Mouse (Mus musculus) hindbrain, embryonic 15.5 days (tissue): ENCODE measurements around the gene Btg3. TPM values are rescaled to one million over a fixed set of nuclear protein-coding genes. Genes with fewer than 3 reads are reported as not detected.

Experiments used
- ATAC-seq: fragments of 200-750 bp; cut with Nextera tagmentation; 2 replicates; pipeline ENCODE4 v1.8.0; 2017; ENCODE audit warnings: low read depth, moderate number of reproducible peaks, moderate TSS enrichment; ENCODE audit not compliant: low FRiP score
- H3K27ac ChIP-seq: fragments of 300-500 bp; sonication (generic); replicated peaks from 2 replicates; pipeline ENCODE4 v1.5.1; 2015; ENCODE audit warnings: mild to moderate bottlenecking, inconsistent platforms
- H3K27me3 ChIP-seq: fragments of 300-500 bp; sonication (generic); 2 replicates; pipeline ENCODE4 v1.6.1; 2015; ENCODE audit warnings: control low read depth, inconsistent platforms
- H3K36me3 ChIP-seq: fragments of 300-500 bp; sonication (generic); 2 replicates; pipeline ENCODE4 v1.6.1; 2015; ENCODE audit warnings: control low read depth, inconsistent platforms
- H3K4me1 ChIP-seq: fragments of 300-500 bp; sonication (generic); replicated peaks from 2 replicates; pipeline ENCODE4 v1.6.1; 2015; ENCODE audit warnings: control low read depth, inconsistent platforms
- H3K4me2 ChIP-seq: fragments of 300-500 bp; sonication (generic); 2 replicates; pipeline ENCODE4 v1.6.1; 2015; ENCODE audit warnings: moderate library complexity, mild to moderate bottlenecking, inconsistent platforms
- H3K4me3 ChIP-seq: fragments of 300-500 bp; sonication (generic); 2 replicates; pipeline ENCODE4 v1.5.1; 2015; ENCODE audit warnings: mild to moderate bottlenecking, inconsistent platforms
- H3K9ac ChIP-seq: fragments of 300-500 bp; sonication (generic); 2 replicates; pipeline ENCODE4 v1.6.1; 2015; ENCODE audit warnings: inconsistent platforms
- H3K9me3 ChIP-seq: fragments of 300-500 bp; sonication (generic); 2 replicates; pipeline ENCODE4 v1.6.1; 2016; ENCODE audit warnings: control low read depth, inconsistent platforms
- WGBS: fragments of 180-500 bp; shearing (Covaris S2); methylation state at CpG from one replicate; pipeline ENCODE4 v1.1.7; 2015; 5-methylcytosine and 5-hydroxymethylcytosine counted together
- polyA plus RNA-seq: library from polyadenylated mRNA; unstranded; fragments of >200 nt; fragmentation: Nextera tagmentation; extraction: Ambion mirVana; gene quantifications from 2 replicates; pipeline ENCODE4 v1.2.1, GENCODE M21; 2015

The Btg3 gene
- polyA plus RNA-seq, 1 experiment from 2014 or later: 18.3 TPM

- no peak overlapping the region for H3K27ac ChIP-seq
- ATAC-seq: no peak
- 84% methylated on average over 5 of the region's 5 CpGs for WGBS
- no peak overlapping the region for H3K9ac ChIP-seq
- no peaks in the 10 kb centered on the region for H3K4me1 ChIP-seq
- H3K27me3 ChIP-seq: no peaks in the 10 kb centered on the region
- no peak overlapping the region for H3K4me3 ChIP-seq
- no peaks in the 10 kb centered on the region for H3K9me3 ChIP-seq
- no peaks in the 10 kb centered on the region for H3K36me3 ChIP-seq
- no peak overlapping the region for H3K4me2 ChIP-seq
Measured at GRCm38 (mm10) chr16:78283231-78283630, 93.8 kb downstream of the Btg3 start.

Other genes with a start within 250 kb of the Btg3 start
- gene Cxadr, start 75.7 kb downstream of the Btg3 start, polyA plus RNA-seq: 144 TPM in 2 replicates
- gene D16Ertd472e, start 199.5 kb upstream of the Btg3 start, polyA plus RNA-seq: 6.4 and 7.9 TPM in 2 replicates